Mouse (Mus musculus) skeletal muscle tissue, postnatal 0 days (tissue): ENCODE measurements around the gene Gm5114. TPM values are rescaled to one million over a fixed set of nuclear protein-coding genes. Genes with fewer than 3 reads are reported as not detected.

Experiments
- microRNA-seq, 2 experiments: library from miRNA; unstranded; fragments of <30 nt; microRNA quantifications; one replicate each; pipeline ENCODE4; 2016
- polyA plus RNA-seq: library from polyadenylated mRNA; unstranded; fragments of >200 nt; fragmentation: Nextera tagmentation; extraction: Ambion mirVana; gene quantifications from 2 replicates; pipeline ENCODE4 v1.2.1, GENCODE M21; 2015

Gm5114 gene
- not detected in 2 replicates for polyA plus RNA-seq

GRCm38 (mm10) chr7:39413060-39413459 lies at the start of gene Gm5114:
TSS of gene Gm5114 (minus strand) at chr7:39413160.

Small RNA genes within 50 kb of the gene (microRNA-seq; reads per million reads assigned to microRNA genes)
- 0 reads per million in 2 experiments for gene Gm27437

Other genes with a start within 250 kb of the Gm5114 start
- gene Zfp619, start 104.6 kb upstream of the Gm5114 start, polyA plus RNA-seq, result 0.56 and 0.73 TPM in 2 replicates